ENCODE assay signal across 8 mouse cellular contexts in the genomic region with DNA sequence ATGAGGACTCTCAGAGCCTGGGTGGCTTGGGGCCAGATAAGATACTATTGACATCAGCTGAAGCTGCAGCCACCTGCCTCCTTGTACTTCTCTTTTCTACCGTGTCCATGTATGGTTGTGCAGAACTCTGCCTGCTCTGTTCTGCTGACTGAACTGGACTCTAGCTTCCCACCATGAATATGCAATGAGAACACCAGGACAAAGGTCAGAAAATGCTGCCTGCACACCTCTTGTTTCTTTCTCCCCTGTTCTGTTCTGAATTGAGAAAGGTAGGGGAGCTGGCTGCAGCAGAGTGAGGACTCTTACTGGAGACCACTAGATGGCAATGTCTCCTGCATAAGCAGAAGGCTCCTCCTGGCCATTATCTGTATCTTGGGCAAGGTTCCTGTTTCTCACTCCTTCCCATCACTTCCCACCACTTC. TPM values are rescaled to one million over a fixed set of nuclear protein-coding genes. Genes with fewer than 3 reads are reported as not detected.
A peak's percentile ranks its signal among the peaks of the same experiment; 100 is the strongest.
DNase-seq lines count a peak whose midpoint lies in the region; ATAC-seq and TF ChIP-seq lines count a peak whose summit lies in the region.

No protein-coding gene starts in this region.

- 81% methylated on average over 1 of the region's 1 CpGs for WGBS in limb, embryonic 11.5 days
- WGBS in limb, embryonic 10.5 days: 90% methylated on average over 1 of the region's 1 CpGs
- 36% methylated on average over 1 of the region's 1 CpGs for WGBS in kidney, adult 2 months
- 65% methylated on average over 1 of the region's 1 CpGs for WGBS in lung, embryonic 16.5 days
- 71% methylated on average over 1 of the region's 1 CpGs for WGBS in stomach, embryonic 14.5 days

- H3K4me3 ChIP-seq in limb, embryonic 11.5 days (ENCODE audit: low read depth, low read length): no peak overlapping the region
- no peak overlapping the region for H3K4me3 ChIP-seq in limb, embryonic 10.5 days
- H3K4me3 ChIP-seq in kidney, adult 2 months (ENCODE audit: insufficient read depth, low read depth, low read length): no peak overlapping the region
- no peak overlapping the region for H3K4me3 ChIP-seq in lung, embryonic 16.5 days (ENCODE audit: low read length)
- H3K4me3 ChIP-seq in stomach, embryonic 14.5 days (ENCODE audit: low read depth, low read length): no peak overlapping the region

- no peaks in the 10 kb centered on the region for H3K4me1 ChIP-seq in limb, embryonic 11.5 days (ENCODE audit: control insufficient read depth, insufficient read depth, low read length)
- no peaks in the 10 kb centered on the region for H3K4me1 ChIP-seq in limb, embryonic 10.5 days
- H3K4me1 ChIP-seq in kidney, adult 2 months (ENCODE audit: control insufficient read depth, insufficient read depth, low read length): peaks cover 14% of the 10 kb centered on the region
- no peaks in the 10 kb centered on the region for H3K4me1 ChIP-seq in lung, embryonic 16.5 days (replicated peaks; ENCODE audit: control insufficient read depth, insufficient read depth, low read length)
- no peaks in the 10 kb centered on the region for H3K4me1 ChIP-seq in stomach, embryonic 14.5 days (ENCODE audit: control insufficient read depth, insufficient read depth, low read length)

- no peak overlapping the region for H3K9ac ChIP-seq in limb, embryonic 11.5 days (ENCODE audit: low read length)
- H3K9ac ChIP-seq in lung, embryonic 16.5 days (ENCODE audit: low read length): no peak overlapping the region
- H3K9ac ChIP-seq in stomach, embryonic 14.5 days (replicated peaks; ENCODE audit: low read depth, low read length): no peak overlapping the region

- TF ChIP-seq POLR2A in kidney, adult 2 months (IDR thresholded peaks at IDR 0.05; ENCODE audit: low read depth, low read length): no peak

- no peaks in the 10 kb centered on the region for H3K27me3 ChIP-seq in limb, embryonic 11.5 days (ENCODE audit: control insufficient read depth, insufficient read depth, low read length)
- no peaks in the 10 kb centered on the region for H3K27me3 ChIP-seq in limb, embryonic 10.5 days (ENCODE audit: low read depth, poor library complexity, severe bottlenecking)
- H3K27me3 ChIP-seq in kidney, adult 2 months (replicated peaks; ENCODE audit: control insufficient read depth, insufficient read depth, low read length): no peaks in the 10 kb centered on the region
- H3K27me3 ChIP-seq in lung, embryonic 16.5 days (ENCODE audit: control insufficient read depth, insufficient read depth, low read depth, low read length): no peaks in the 10 kb centered on the region
- H3K27me3 ChIP-seq in stomach, embryonic 14.5 days (ENCODE audit: control insufficient read depth, insufficient read depth, low read length): no peaks in the 10 kb centered on the region

- no peak overlapping the region for H3K27ac ChIP-seq in limb, embryonic 11.5 days (replicated peaks; ENCODE audit: low read depth, low read length)
- no peak overlapping the region for H3K27ac ChIP-seq in limb, embryonic 10.5 days
- H3K27ac ChIP-seq in kidney, adult 2 months (ENCODE audit: insufficient read depth, low read depth, low read length): peak overlapping the region; percentile 72
- H3K27ac ChIP-seq in lung, embryonic 16.5 days (ENCODE audit: low read length): no peak overlapping the region
- no peak overlapping the region for H3K27ac ChIP-seq in stomach, embryonic 14.5 days (ENCODE audit: low read length)

- peak; percentile 26 for DNase-seq in limb, embryonic 11.5 days (ENCODE audit: low spot score)
- no peak for DNase-seq in limb, embryonic 10.5 days (ENCODE audit: low spot score)
- peak; percentile 62 for DNase-seq in NIH3T3 (ENCODE audit: low read depth)
- peak; percentile 17 for DNase-seq in embryo, embryonic 11.5 days (ENCODE audit: low read depth, low spot score)
- DNase-seq in kidney, adult 2 months: peak; percentile 91

- no peak for ATAC-seq in limb, embryonic 11.5 days (ENCODE audit: insufficient number of reproducible peaks, low FRiP score, low TSS enrichment, low read depth)
- 0 out of 2 replicates have a peak, but pooled peaks have one; percentile 38 for ATAC-seq in lung, embryonic 16.5 days (ENCODE audit: low read depth)
- 0 out of 2 replicates have a peak, but pooled peaks have one; percentile 2 for ATAC-seq in stomach, embryonic 14.5 days (ENCODE audit: insufficient number of reproducible peaks, insufficient read depth, low FRiP score, low read depth)
- no peak for ATAC-seq in activated CD4-positive, CD25-positive, alpha-beta regulatory T cell, adult 4 months

- no peaks in the 10 kb centered on the region for H3K36me3 ChIP-seq in limb, embryonic 11.5 days (ENCODE audit: control insufficient read depth, insufficient read depth, low read length)
- no peaks in the 10 kb centered on the region for H3K36me3 ChIP-seq in limb, embryonic 10.5 days
- no peaks in the 10 kb centered on the region for H3K36me3 ChIP-seq in kidney, adult 2 months (ENCODE audit: control insufficient read depth, insufficient read depth, low read length)
- no peaks in the 10 kb centered on the region for H3K36me3 ChIP-seq in lung, embryonic 16.5 days (ENCODE audit: control insufficient read depth, insufficient read depth, low read length)
- no peaks in the 10 kb centered on the region for H3K36me3 ChIP-seq in stomach, embryonic 14.5 days (ENCODE audit: control insufficient read depth, insufficient read depth, low read length)

- no peak overlapping the region for H3K4me2 ChIP-seq in limb, embryonic 11.5 days (ENCODE audit: low read depth, severe bottlenecking)
- H3K4me2 ChIP-seq in lung, embryonic 16.5 days (ENCODE audit: low read depth, low read length): no peak overlapping the region
- H3K4me2 ChIP-seq in stomach, embryonic 14.5 days (replicated peaks; ENCODE audit: low read depth, low read length): no peak overlapping the region

- no peaks in the 10 kb centered on the region for H3K9me3 ChIP-seq in limb, embryonic 11.5 days (ENCODE audit: control insufficient read depth, low read length)
- H3K9me3 ChIP-seq in limb, embryonic 10.5 days (replicated peaks): no peaks in the 10 kb centered on the region
- H3K9me3 ChIP-seq in lung, embryonic 16.5 days (ENCODE audit: control insufficient read depth, low read length): no peaks in the 10 kb centered on the region
- no peaks in the 10 kb centered on the region for H3K9me3 ChIP-seq in stomach, embryonic 14.5 days (ENCODE audit: control insufficient read depth, low read depth, low read length)

- TF ChIP-seq CTCF in kidney, adult 2 months (conservative IDR thresholded peaks at IDR 0.05; ENCODE audit: insufficient read depth, insufficient read length, low read depth, low read length): peak; percentile 75

RNA-seq across cellular contexts. Expression of a gene that starts 6.3 kb away (rescaled TPM):
- 0.11 and 0.27 TPM in 2 replicates for polyA plus RNA-seq in limb, embryonic 11.5 days (2014; fragmentation: Nextera tagmentation; extraction: Ambion mirVana)
- polyA plus RNA-seq in limb, embryonic 10.5 days (2016; fragmentation: Nextera tagmentation; extraction: Ambion mirVana): 0.15 and 0.20 TPM in 2 replicates
- polyA plus RNA-seq in kidney, adult 2 months (2012; rRNA removed): 341 and 382 TPM in 2 replicates
- 0.20 and 0.24 TPM in 2 replicates for polyA plus RNA-seq in lung, embryonic 16.5 days (2015; fragmentation: Nextera tagmentation; extraction: Ambion mirVana)
- polyA plus RNA-seq in stomach, embryonic 14.5 days (2014; fragmentation: Nextera tagmentation; extraction: Ambion mirVana): 0.31 and 0.69 TPM in 2 replicates
- under 1 TPM; 0.47 to 0.83 TPM for polyA plus RNA-seq in activated CD4-positive, CD25-positive, alpha-beta regulatory T cell, adult 4 months (2017; shearing (Covaris generic))

RNA-seq across cellular contexts. Expression of a gene that starts 39.6 kb away (rescaled TPM):
- polyA plus RNA-seq in limb, embryonic 11.5 days (2014; fragmentation: Nextera tagmentation; extraction: Ambion mirVana): 0.03 and 0.10 TPM in 2 replicates
- polyA plus RNA-seq in limb, embryonic 10.5 days (2016; fragmentation: Nextera tagmentation; extraction: Ambion mirVana): 0.06 and 0.10 TPM in 2 replicates
- 0.24 and 0.91 TPM in 2 replicates for polyA plus RNA-seq in kidney, adult 2 months (2012; rRNA removed)
- polyA plus RNA-seq in lung, embryonic 16.5 days (2015; fragmentation: Nextera tagmentation; extraction: Ambion mirVana): 0.36 and 0.92 TPM in 2 replicates
- 0.26 and 0.32 TPM in 2 replicates for polyA plus RNA-seq in stomach, embryonic 14.5 days (2014; fragmentation: Nextera tagmentation; extraction: Ambion mirVana)
- polyA plus RNA-seq in activated CD4-positive, CD25-positive, alpha-beta regulatory T cell, adult 4 months (2017; shearing (Covaris generic)): 10 to 100 TPM; 15.3 to 36.5 TPM

RNA-seq across cellular contexts. Expression of a gene that starts 40.0 kb away (rescaled TPM):
- polyA plus RNA-seq in limb, embryonic 11.5 days (2014; fragmentation: Nextera tagmentation; extraction: Ambion mirVana): not detected in 2 replicates
- polyA plus RNA-seq in limb, embryonic 10.5 days (2016; fragmentation: Nextera tagmentation; extraction: Ambion mirVana): 0.08 TPM in 1 of 2 replicates, not detected in the other
- polyA plus RNA-seq in kidney, adult 2 months (2012; rRNA removed): 26.8 and 40.4 TPM in 2 replicates
- polyA plus RNA-seq in lung, embryonic 16.5 days (2015; fragmentation: Nextera tagmentation; extraction: Ambion mirVana): 0.18 and 0.48 TPM in 2 replicates
- polyA plus RNA-seq in stomach, embryonic 14.5 days (2014; fragmentation: Nextera tagmentation; extraction: Ambion mirVana): 0.27 and 0.76 TPM in 2 replicates
- under 1 TPM in 1 of 2 experiments, not detected in 1; 0.54 TPM for polyA plus RNA-seq in activated CD4-positive, CD25-positive, alpha-beta regulatory T cell, adult 4 months (2017; shearing (Covaris generic))

Comparison
In these comparisons a context has a peak if more than half of its experiments do, and no peak if none do; other contexts are left out.
1. ATAC-seq: peak in lung, embryonic 16.5 days (single experiment) and stomach, embryonic 14.5 days (single experiment); none in limb, embryonic 11.5 days (single experiment) and activated CD4-positive, CD25-positive, alpha-beta regulatory T cell, adult 4 months (single experiment).
2. RNA of a gene that starts 6.3 kb away (polyA plus RNA-seq): 341 to 382 TPM in kidney, adult 2 months; 0.47 to 0.83 TPM in activated CD4-positive, CD25-positive, alpha-beta regulatory T cell, adult 4 months, 0.31 to 0.69 TPM in stomach, embryonic 14.5 days, 0.20 to 0.24 TPM in lung, embryonic 16.5 days, 0.15 to 0.20 TPM in limb, embryonic 10.5 days and 0.11 to 0.27 TPM in limb, embryonic 11.5 days; every median in the first group is over 100 times any median in the second.
3. RNA of a gene that starts 40.0 kb away (polyA plus RNA-seq): 26.8 to 40.4 TPM in kidney, adult 2 months; 0.54 TPM in activated CD4-positive, CD25-positive, alpha-beta regulatory T cell, adult 4 months, 0.27 to 0.76 TPM in stomach, embryonic 14.5 days, 0.18 to 0.48 TPM in lung, embryonic 16.5 days, 0.08 TPM in limb, embryonic 10.5 days and not detected in limb, embryonic 11.5 days; every median in the first group is over 10 times any median in the second.